Mouse (Mus musculus) C2C12 (cell line): ENCODE measurements around the gene Megf11. TPM values are rescaled to one million over a fixed set of nuclear protein-coding genes. Genes with fewer than 3 reads are reported as not detected.

Source experiments
- H3K27me3 ChIP-seq: one replicate; pipeline ENCODE4 v1.6.1; 2011; ENCODE audit not compliant: control insufficient read depth, insufficient read depth, insufficient read length
- H3K36me3 ChIP-seq: one replicate; pipeline ENCODE4 v1.6.1; 2011; ENCODE audit not compliant: control insufficient read depth, insufficient read depth
- H3K4me3 ChIP-seq: one replicate; pipeline ENCODE4 v1.5.1; 2011; ENCODE audit warnings: mild to moderate bottlenecking, control low read depth; ENCODE audit not compliant: poor library complexity, insufficient read depth, severe bottlenecking
- H3K79me2 ChIP-seq: one replicate; pipeline ENCODE4 v1.6.1; 2011; ENCODE audit not compliant: control insufficient read depth, insufficient read depth
- H3K79me3 ChIP-seq: one replicate; pipeline ENCODE4 v1.6.1; 2011; ENCODE audit warnings: low read depth, control low read depth
- H3ac ChIP-seq: one replicate; pipeline ENCODE3; 2011; ENCODE audit warnings: low read depth; ENCODE audit not compliant: control insufficient read depth, insufficient read length
- CEBPB ChIP-seq: IDR thresholded peaks from one replicate; pipeline ENCODE4 v1.6.1; 2011; ENCODE audit warnings: low read depth, mild to moderate bottlenecking, control low read depth, moderate library complexity
- CTCF ChIP-seq: IDR thresholded peaks from one replicate; pipeline ENCODE4 v1.5.1; 2011; ENCODE audit not compliant: control insufficient read depth, insufficient read depth, insufficient read length
- FOSL1 ChIP-seq: IDR thresholded peaks from one replicate; pipeline ENCODE4 v1.8.0; 2011; ENCODE audit warnings: mild to moderate bottlenecking, low read length; ENCODE audit not compliant: poor library complexity, insufficient read depth, severe bottlenecking
- MAX ChIP-seq: IDR thresholded peaks from one replicate; pipeline ENCODE4 v1.6.1; 2011; ENCODE audit warnings: mild to moderate bottlenecking, control low read depth
- MYOD1 ChIP-seq: IDR thresholded peaks from one replicate; pipeline ENCODE4 v1.6.1; 2011; ENCODE audit warnings: low read depth; ENCODE audit not compliant: control insufficient read depth, insufficient read length
- MYOG ChIP-seq: IDR thresholded peaks from one replicate; pipeline ENCODE4 v1.6.1; 2011; ENCODE audit not compliant: control insufficient read depth, insufficient read length; ENCODE audit errors: extremely low read depth
- USF1 ChIP-seq: IDR thresholded peaks from one replicate; pipeline ENCODE4 v1.6.1; 2011; ENCODE audit warnings: low read depth, mild to moderate bottlenecking, control low read depth, moderate library complexity
- polyA plus RNA-seq: library from polyadenylated mRNA; unstranded; fragments of >200 nt; fragmentation: generic; extraction: Trizol; gene quantifications from one replicate; pipeline ENCODE4 v1.2.1, GENCODE M21; 2012; ENCODE audit warnings: missing spikeins

Megf11 gene
- polyA plus RNA-seq, 1 experiment = 0.07 TPM

- Histone ChIP-seq H3ac (no peak overlapping the region), H3K27me3 (peaks cover 37% of the 10 kb centered on the region), H3K36me3 (no peaks in the 10 kb centered on the region), H3K79me3 (no peaks in the 10 kb centered on the region), H3K79me2 (no peaks in the 10 kb centered on the region), H3K4me3 (no peak overlapping the region)
- TF ChIP-seq FOSL1 = no peak
- TF ChIP-seq MAX = no peak
- TF ChIP-seq USF1 = no peak
- no peak for TF ChIP-seq MYOD1
- TF ChIP-seq CTCF = no peak
- no peak for TF ChIP-seq MYOG
- no peak for TF ChIP-seq CEBPB
Observed at GRCm38 (mm10) chr9:64471336-64471735, 85.9 kb downstream of the Megf11 start.

DNA sequence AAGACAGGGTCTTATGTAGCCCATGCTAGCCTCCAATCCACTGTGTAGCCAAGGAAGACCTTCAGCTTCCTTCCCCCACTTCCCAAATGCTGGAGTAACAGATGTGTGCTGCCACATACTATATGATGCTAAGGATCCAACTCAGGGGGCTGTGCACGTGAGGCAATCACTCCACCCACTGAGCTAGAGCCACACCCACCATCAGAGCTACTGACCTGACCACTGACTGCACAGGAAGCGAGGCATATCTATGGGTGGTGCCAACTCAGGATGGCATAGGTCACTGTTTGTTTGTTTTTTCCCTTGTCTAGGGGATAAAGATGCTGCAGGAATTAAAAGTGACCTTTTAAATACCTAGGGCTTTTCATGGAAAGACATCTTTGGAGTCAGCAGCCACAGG, 86.7 kb downstream of the Megf11 start:
- TF ChIP-seq FOSL1 = no peak
- TF ChIP-seq MYOG = no peak
- TF ChIP-seq MYOD1 = no peak
- TF ChIP-seq CTCF = no peak
- TF ChIP-seq CEBPB = no peak
- no peak for TF ChIP-seq MAX
- TF ChIP-seq USF1 = no peak
- Histone ChIP-seq H3K79me2 (no peaks in the 10 kb centered on the region), H3K36me3 (no peaks in the 10 kb centered on the region), H3K79me3 (no peaks in the 10 kb centered on the region), H3K4me3 (no peak overlapping the region), H3ac (no peak overlapping the region), H3K27me3 (peaks cover 38% of the 10 kb centered on the region)

DNA sequence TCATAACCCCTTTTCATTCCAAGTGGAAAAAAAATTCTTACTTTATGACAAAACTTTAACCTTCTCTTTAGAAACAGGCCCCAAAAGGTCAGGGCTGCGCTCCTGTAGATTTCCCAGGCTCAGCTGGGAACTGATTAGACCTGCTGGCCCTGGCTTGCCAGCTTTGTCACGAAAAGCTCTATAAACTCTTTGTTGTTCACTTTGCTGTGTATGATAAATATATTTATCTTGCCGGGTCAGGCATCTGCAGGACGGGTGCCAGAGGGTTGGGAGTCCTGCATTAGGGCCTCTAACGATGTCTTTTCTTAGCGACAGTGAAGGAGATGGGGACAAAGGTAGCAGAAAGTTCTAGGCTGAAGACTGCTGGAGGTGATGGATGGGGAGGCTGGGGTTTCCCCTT, 87.3 kb downstream of the Megf11 start:
- no peaks in the 10 kb centered on the region for H3K79me3 ChIP-seq
- H3K4me3 ChIP-seq = no peak overlapping the region
- TF ChIP-seq MYOG = no peak
- TF ChIP-seq CTCF = no peak
- no peak for TF ChIP-seq CEBPB
- TF ChIP-seq MAX = no peak
- TF ChIP-seq MYOD1 = no peak
- no peak for TF ChIP-seq FOSL1
- no peak for TF ChIP-seq USF1
- H3ac ChIP-seq = no peak overlapping the region
- H3K36me3 ChIP-seq = no peaks in the 10 kb centered on the region
- H3K79me2 ChIP-seq = no peaks in the 10 kb centered on the region
- peaks cover 34% of the 10 kb centered on the region for H3K27me3 ChIP-seq

- no peaks in the 10 kb centered on the region for H3K36me3 ChIP-seq
- H3K79me2 ChIP-seq = no peaks in the 10 kb centered on the region
- no peak for TF ChIP-seq MYOG
- no peak for TF ChIP-seq MAX
- no peak for TF ChIP-seq CEBPB
- TF ChIP-seq FOSL1 = no peak
- no peak for TF ChIP-seq USF1
- no peak for TF ChIP-seq MYOD1
- no peak for TF ChIP-seq CTCF
- no peak overlapping the region for H3K4me3 ChIP-seq
- H3K79me3 ChIP-seq = no peaks in the 10 kb centered on the region
- peaks cover 30% of the 10 kb centered on the region for H3K27me3 ChIP-seq
- no peak overlapping the region for H3ac ChIP-seq
Observed at GRCm38 (mm10) chr9:64473170-64473569, 87.7 kb downstream of the Megf11 start.

DNA sequence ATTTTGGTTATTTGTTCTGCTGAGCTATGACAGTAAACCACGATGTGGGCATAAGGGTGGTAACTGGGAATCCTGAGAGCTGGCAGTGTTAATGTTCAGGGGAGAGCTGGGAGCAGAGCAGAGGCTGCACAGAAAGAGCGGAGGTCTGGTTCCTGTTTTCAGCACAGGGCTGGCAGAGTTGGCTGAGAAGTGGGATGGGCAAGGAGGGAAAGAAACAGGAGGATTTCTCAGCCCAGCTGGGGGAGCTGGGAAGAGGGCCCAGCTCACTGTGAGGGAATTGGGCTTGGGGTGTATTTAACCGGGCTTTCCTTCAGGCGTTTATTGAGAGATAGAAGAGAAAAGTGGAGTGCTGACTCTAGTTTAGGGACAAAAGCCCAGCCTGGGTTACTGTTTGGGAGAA, 88.3 kb downstream of the Megf11 start:
- Histone ChIP-seq H3K79me3 (no peaks in the 10 kb centered on the region), H3K36me3 (no peaks in the 10 kb centered on the region), H3K79me2 (no peaks in the 10 kb centered on the region), H3K4me3 (no peak overlapping the region), H3K27me3 (peaks cover 26% of the 10 kb centered on the region), H3ac (no peak overlapping the region)
- TF ChIP-seq MYOG (no peak), USF1 (no peak), FOSL1 (no peak), CTCF (no peak), MYOD1 (no peak), CEBPB (no peak), MAX (no peak)

GRCm38 (mm10) chr9:64474142-64474541, 88.7 kb downstream of the Megf11 start:
- H3K79me3 ChIP-seq = no peaks in the 10 kb centered on the region
- H3K27me3 ChIP-seq = peaks cover 24% of the 10 kb centered on the region
- H3K4me3 ChIP-seq = no peak overlapping the region
- TF ChIP-seq CTCF (no peak), FOSL1 (no peak), MAX (no peak), MYOD1 (no peak), USF1 (no peak), MYOG (no peak), CEBPB (no peak)
- H3K79me2 ChIP-seq = no peaks in the 10 kb centered on the region
- H3ac ChIP-seq = no peak overlapping the region
- H3K36me3 ChIP-seq = no peaks in the 10 kb centered on the region
